Mouse (Mus musculus) cerebellum, adult 11-12 months (tissue): Measurements from ENCODE around the gene Tcl1b2.
"Not testable (repeated sequence)": the region's sequence is repeated elsewhere in the genome, so short reads cannot be mapped to it uniquely, and the experiment has no call there.

Source experiments
- DNase-seq: peaks from one replicate; pipeline ENCODE4 v3.0.0; 2022

The Tcl1b2 gene

GRCm38 (mm10) chr12:105174318-105174717 is 28.5 kb downstream of the Tcl1b2 start:
- peak; percentile 4 for DNase-seq

GRCm38 (mm10) chr12:105176044-105176443 is 30.2 kb downstream of the Tcl1b2 start, which contains the start of gene Tcl1b5:
Tcl1b5 (plus strand) TSS chr12:105176344.
- not testable (repeated sequence) for DNase-seq

GRCm38 (mm10) chr12:105181040-105181644 is 35.3 kb downstream of the Tcl1b2 start:
- DNase-seq = not testable (repeated sequence)

- DNase-seq = not testable (repeated sequence)
Measured at GRCm38 (mm10) chr12:105188980-105189379, 43.2 kb downstream of the Tcl1b2 start.

GRCm38 (mm10) chr12:105190743-105191142 is 44.9 kb downstream of the Tcl1b2 start, which contains the start of gene Tcl1b3:
Tcl1b3 (plus strand) TSS chr12:105191043.
- DNase-seq = not testable (repeated sequence)

- DNase-seq = not testable (repeated sequence)
Measured at GRCm38 (mm10) chr12:105199684-105200497, 54.1 kb downstream of the Tcl1b2 start.

GRCm38 (mm10) chr12:105201657-105202056 is 55.8 kb downstream of the Tcl1b2 start, which contains the start of gene Tcl1b4:
Tcl1b4 (plus strand) TSS chr12:105201957.
- DNase-seq = not testable (repeated sequence)
